Mouse (Mus musculus) C2C12 (cell line): ENCODE results near the gene Lonp2.

Experiments used
- CTCF ChIP-seq: IDR thresholded peaks from one replicate; pipeline ENCODE4 v1.5.1; 2011; ENCODE audit not compliant: control insufficient read depth, insufficient read depth, insufficient read length
- MAX ChIP-seq: IDR thresholded peaks from one replicate; pipeline ENCODE4 v1.6.1; 2011; ENCODE audit warnings: mild to moderate bottlenecking, control low read depth
- MYOD1 ChIP-seq: IDR thresholded peaks from one replicate; pipeline ENCODE4 v1.6.1; 2011; ENCODE audit warnings: low read depth; ENCODE audit not compliant: control insufficient read depth, insufficient read length
- MYOG ChIP-seq: IDR thresholded peaks from one replicate; pipeline ENCODE4 v1.6.1; 2011; ENCODE audit not compliant: control insufficient read depth, insufficient read length; ENCODE audit errors: extremely low read depth
- USF1 ChIP-seq: IDR thresholded peaks from one replicate; pipeline ENCODE4 v1.6.1; 2011; ENCODE audit warnings: low read depth, mild to moderate bottlenecking, control low read depth, moderate library complexity

- TF ChIP-seq CTCF: no peak
- no peak for TF ChIP-seq USF1
- TF ChIP-seq MYOD1: no peak
- TF ChIP-seq MYOG: no peak
- TF ChIP-seq MAX: no peak
These were observed 15.1 kb downstream of the Lonp2 start for GRCm38 (mm10) chr8:86638981-86639380.
